Mouse (Mus musculus) activated CD4-positive, CD25-positive, alpha-beta regulatory T cell, adult 4 months (primary cell): ENCODE results near the gene Gp1bb. TPM values are rescaled to one million over a fixed set of nuclear protein-coding genes. Genes with fewer than 3 reads are reported as not detected.

Source experiments
- ATAC-seq: one replicate; pipeline ENCODE4 v1.8.0; 2017
- polyA plus RNA-seq, 2 experiments: library from polyadenylated mRNA; unstranded; fragments of 100-300 nt; shearing (Covaris generic); gene quantifications; one replicate each; pipeline ENCODE4 v1.2.1; 2017

Gp1bb gene
- polyA plus RNA-seq, 2 experiments from 2014 or later: not detected

DNA sequence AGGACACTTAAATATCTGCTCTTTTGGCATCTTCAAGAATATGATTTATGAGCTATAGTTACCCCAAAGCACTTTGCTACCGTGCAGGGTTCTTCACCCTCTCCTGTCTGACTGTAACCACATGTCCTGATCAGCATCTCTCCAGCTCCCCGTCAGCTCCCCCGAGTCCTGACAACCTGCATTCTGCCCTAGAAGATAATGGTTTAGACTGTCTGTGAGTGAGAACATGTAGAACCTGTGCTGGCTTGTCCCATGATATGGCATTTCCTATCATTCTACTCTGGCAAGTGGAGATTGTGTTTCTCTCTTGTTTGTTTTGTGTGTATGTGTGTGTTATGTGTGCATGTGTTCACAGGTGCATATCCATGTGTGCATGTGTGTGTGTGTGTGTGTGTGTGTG, 24.2 kb downstream of the Gp1bb start:
- ATAC-seq: no peak

GRCm38 (mm10) chr16:18596255-18596654, 25.9 kb downstream of the Gp1bb start:
- no peak for ATAC-seq

GRCm38 (mm10) chr16:18593930-18594329, 28.3 kb downstream of the Gp1bb start:
- ATAC-seq: no peak

- ATAC-seq: no peak
Measured at GRCm38 (mm10) chr16:18591047-18592018, 30.9 kb downstream of the Gp1bb start.

GRCm38 (mm10) chr16:18589804-18590790, 32.1 kb downstream of the Gp1bb start, which contains the start of gene Tbx1:
TSS of gene Tbx1 (minus strand) at chr16:18590671.
- ATAC-seq: peak; percentile 78

GRCm38 (mm10) chr16:18589080-18589621, 33.1 kb downstream of the Gp1bb start:
- ATAC-seq: no peak

GRCm38 (mm10) chr16:18588738-18589055, 33.5 kb downstream of the Gp1bb start:
- ATAC-seq: no peak

DNA sequence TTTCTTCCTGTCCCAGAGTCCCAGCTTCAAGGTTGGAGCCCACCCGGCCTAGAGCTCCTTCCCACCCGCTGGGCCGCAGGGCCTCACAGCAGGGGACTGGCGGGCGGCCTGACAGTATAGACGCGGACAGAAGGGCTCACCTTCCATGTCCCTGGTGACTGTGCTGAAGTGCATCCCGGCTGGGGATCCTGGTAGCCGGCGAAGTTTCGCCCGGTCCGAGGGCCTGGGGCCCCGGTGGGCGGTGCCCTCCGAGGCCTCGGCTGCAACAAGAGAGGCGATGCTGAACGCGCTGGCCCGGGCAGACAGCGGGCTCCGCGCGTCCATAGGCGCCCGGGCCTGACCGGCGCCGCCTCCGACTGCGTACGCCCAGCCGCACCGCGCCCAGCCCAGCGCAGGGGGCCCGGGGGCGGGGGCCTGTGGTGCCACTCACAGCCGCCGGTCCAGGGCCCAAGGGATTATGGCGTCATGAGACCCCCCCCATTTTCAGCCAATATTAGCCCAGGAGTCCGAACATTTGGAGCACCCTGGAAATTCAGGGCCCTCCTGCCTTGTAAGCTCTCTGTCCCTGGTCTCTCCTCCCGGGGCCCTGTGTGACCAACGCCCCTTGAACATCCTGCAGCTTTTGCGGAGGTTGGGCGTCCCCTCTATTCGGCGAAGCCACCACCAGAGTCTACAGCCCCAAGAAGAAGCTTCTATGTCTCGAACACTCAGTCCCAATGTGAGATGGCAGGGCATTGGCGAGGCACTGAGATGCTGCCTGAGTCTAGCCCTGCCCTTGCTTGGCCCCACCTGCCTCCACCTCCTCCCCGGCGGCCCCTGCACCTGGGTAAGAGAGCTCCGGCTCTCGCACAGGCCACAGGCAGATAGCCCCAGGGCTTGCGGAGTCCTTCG, 34.1 kb downstream of the Gp1bb start:
- ATAC-seq: no peak

- no peak for ATAC-seq
Measured at GRCm38 (mm10) chr16:18586906-18587546, 35.2 kb downstream of the Gp1bb start.

GRCm38 (mm10) chr16:18586076-18586905, 35.9 kb downstream of the Gp1bb start:
- no peak for ATAC-seq

- ATAC-seq: no peak
Measured at GRCm38 (mm10) chr16:18585676-18586075, 36.5 kb downstream of the Gp1bb start.

DNA sequence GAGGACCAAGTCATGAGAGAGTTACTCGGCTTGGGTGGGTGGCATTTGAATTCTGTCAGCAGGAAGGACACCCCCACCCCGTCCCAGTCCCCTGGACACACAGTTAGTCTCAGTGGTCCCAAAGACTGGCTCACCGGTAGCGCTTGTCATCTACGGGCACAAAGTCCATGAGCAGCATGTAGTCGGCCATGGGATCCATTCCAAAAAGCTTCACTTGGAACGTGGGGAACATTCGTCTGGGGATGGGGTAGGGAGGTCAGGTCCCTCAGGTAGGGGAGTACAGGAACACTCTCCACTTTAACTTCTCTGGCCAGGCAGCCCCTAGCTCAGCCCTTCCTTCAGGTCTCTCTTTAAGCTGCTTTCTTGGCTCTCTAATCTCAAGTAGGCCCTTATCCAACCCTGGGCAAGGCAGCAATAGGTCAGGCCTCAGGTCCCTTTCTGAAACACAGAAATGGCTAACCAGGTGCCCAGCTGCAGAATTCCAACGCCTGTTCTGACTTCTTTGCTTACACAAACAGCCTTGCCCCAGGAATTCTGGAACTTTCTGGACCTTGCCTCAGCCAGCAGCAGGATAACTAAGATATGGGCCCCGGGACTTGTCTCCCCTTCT, 37.2 kb downstream of the Gp1bb start:
- no peak for ATAC-seq

GRCm38 (mm10) chr16:18583673-18584357, 38.4 kb downstream of the Gp1bb start:
- ATAC-seq: no peak

DNA sequence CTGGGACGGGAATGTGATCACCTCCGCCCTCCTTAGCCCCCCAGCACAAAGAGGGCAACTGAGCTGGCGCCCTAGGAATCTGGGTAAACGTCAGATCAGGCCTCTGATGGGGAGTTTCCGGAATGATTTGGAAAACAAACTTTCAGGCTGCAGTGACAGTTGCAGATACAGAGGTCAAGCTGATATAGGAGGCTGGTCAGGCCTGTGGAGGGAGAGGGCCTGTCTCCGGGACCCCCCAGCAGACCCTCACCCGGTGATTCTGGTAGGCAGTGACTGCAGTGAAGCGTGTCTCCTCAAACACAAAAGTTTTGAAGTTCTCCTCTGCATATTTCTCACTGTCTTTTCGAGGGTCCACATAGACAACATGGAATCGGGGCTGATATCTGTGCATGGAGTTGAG, 39.0 kb downstream of the Gp1bb start:
- no peak for ATAC-seq

DNA sequence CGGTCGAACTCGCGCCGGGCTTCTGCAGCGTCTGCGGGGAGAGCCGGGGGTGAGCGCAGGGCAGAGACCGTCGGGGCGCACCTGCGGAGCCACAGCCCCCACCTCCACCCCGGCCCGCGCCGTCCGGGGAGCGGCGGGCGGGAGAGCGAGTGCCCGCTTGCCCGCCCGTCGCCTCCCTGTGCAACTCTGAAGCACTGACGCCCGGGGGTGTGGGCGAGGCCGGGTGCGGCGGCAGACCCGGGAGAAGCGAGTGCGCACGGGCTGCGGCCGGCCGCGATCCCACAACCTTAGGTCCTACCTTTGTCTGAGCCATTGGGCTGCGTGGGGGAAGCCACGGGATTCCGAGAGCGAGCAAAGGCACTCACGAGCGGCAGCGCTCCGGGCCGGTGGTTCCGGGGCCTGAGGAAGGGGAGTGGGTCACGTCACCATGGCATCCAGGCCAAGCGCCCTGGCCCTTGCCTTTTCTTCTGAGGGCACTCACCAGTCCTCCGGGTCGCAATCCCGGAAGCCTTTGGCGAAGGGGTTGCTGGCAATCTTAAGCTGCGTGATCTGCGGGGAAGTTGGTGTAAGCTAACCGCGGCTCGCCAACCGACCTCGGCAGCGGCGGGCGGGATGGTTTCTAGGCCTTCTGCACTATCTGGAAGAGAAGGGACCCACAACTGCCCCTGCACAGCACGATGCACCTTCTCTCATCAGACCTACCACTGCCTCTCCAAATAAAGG, 39.6 kb downstream of the Gp1bb start:
- no peak for ATAC-seq

- ATAC-seq: no peak
Measured at GRCm38 (mm10) chr16:18581623-18582205, 40.5 kb downstream of the Gp1bb start.

GRCm38 (mm10) chr16:18581050-18581622, 41.1 kb downstream of the Gp1bb start:
- ATAC-seq: no peak

GRCm38 (mm10) chr16:18580389-18580788, 41.8 kb downstream of the Gp1bb start:
- ATAC-seq: no peak
